Mouse (Mus musculus) retina, postnatal 1 day (tissue): ENCODE data around the gene Dab2ip.
A peak's percentile ranks its signal among the peaks of the same experiment; 100 is the strongest.

Source experiments
- DNase-seq: peaks from one replicate; pipeline ENCODE4 v3.0.0-alpha.2; 2012

Dab2ip gene

DNA sequence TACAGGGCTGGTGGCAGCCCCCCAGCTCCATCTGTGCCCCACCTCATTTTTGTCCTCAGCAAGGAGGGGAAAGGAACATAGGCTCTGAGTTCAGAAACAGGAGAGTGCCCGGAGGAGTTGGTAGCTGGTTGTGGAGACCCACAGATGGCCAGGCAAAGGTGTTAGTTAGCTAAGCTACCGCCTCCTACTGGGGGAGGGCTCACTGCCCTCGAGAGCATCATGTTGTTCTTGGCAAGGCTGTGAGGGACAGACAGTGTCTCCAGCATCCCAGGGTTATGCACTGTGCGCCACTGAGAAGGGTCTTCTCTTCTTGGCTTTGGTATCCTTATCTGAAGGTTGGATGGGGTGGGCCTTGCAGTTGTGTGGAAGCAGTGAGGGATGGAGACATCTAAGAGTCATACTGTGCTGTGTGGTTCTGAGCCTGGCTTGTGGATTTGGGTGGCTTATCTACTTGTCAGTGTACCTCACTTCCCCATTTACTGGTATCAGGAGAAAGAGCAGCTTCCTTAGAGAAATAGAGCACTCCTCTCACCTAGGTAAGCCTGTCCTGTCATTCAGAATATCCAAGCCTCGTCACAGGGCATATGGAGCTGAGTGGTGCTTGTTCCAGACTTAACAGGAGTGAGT, 66.4 kb downstream of the Dab2ip start:
- no peak for DNase-seq

DNA sequence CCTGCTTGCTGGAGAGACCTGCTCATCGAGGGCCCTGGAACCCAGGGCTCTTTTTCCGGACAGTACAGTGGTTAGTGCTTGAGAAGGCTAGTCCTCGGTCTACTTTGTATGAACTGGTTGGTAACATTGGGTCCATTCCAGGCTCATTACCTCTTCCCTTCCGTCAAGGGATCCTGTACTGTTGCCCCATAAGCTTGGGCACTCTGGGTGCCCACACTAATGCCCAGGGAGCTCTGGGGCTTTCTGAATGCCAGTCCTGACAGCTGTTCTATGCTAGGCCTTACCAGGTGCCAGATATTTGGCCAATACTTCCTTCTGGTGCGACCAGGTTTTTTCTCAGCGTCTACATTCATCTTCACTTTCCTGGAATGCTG, 66.9 kb downstream of the Dab2ip start:
- DNase-seq, result no peak

DNA sequence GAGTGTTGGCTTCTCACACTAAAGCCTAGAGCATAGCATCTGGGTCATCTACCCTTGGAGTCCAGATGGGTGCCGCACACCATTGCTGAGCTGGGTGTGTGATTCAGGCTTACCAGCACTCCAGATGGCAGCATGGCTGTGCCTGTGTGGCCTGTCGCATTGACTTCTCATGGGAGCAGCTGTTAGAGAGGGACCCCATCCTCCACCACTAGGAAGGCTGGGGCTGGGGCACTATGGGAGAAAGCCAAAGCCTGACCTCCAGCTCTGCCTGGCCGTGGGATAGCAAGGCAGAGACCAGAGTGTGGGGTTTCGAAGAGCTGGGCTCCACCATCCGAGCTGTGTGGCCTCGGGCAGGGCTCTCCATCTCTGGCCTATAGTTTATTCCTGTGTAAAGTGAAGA, 67.5 kb downstream of the Dab2ip start:
- DNase-seq, result peak; percentile 79

DNA sequence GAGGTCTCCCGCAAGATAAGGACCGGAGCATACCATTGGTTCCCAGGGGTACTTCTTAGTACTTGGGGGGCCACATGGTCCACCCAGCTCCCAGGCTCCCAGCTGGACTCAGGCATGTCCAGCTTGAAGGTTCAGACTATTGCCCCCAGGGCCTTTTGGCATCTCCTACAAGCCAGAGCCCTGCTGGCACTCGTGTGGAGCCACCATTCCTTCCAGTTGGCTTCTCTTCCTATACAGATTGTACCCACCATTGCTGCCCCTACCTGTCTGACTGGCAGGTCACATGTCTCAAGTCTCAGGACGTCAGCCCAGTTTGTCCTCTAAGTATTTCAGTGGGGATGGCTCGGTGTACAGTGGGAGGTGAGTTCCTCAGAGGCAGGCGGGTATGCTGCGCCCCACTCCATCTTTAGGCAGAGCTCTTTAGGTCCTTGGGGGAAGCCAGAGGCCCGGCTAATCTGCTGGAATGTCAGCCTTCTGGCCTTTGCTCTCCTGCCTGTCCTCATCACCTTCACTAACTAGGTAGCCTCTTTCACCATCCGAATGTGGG, 68.2 kb downstream of the Dab2ip start:
- DNase-seq, result no peak

GRCm38 (mm10) chr2:35627298-35627898, 69.3 kb downstream of the Dab2ip start:
- DNase-seq, result no peak

DNA sequence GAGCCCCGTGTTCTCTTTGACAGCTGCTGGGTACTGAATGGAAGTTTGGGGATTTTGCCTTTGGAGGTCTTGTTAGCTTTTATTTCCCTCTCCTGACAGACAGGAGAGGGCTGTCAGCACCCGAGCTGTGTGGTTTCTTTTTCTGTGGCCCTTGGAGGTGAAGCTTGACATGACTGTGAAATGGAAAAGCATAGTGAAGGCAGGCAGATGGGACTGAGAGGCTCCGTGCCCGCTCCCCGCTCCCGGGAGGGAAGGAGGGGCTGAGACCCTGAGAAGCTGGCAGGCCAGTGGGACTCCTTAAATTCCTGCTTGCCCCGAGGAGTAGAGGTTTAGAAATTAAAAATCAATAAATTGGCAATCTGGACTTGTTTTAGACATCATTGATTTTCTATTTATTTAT, 70.0 kb downstream of the Dab2ip start:
- DNase-seq, result no peak

GRCm38 (mm10) chr2:35628656-35629055, 70.6 kb downstream of the Dab2ip start:
- peak; percentile 52 for DNase-seq

DNA sequence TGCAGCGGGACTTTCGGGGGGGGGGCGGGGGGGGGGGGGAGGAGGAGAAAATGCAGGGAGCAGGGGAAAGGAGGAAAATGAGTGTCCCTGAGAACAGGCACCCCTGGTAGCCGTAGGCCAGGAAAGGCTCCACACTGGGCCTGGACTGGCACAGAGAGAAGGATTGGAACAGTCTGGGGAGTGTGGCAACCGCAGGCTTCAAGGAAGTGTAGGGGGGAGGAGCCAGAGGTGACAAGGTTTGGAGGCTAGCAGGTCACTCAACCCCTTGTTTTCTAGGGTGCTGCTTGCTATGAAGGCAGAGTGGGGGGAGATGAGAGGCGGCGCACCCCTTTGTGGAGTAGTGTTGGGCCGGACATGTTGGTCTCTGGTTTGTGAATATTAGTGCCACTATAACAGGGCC, 71.1 kb downstream of the Dab2ip start:
- DNase-seq, result no peak

- no peak for DNase-seq
These were observed 75.3 kb downstream of the Dab2ip start for GRCm38 (mm10) chr2:35633392-35633791.

GRCm38 (mm10) chr2:35634963-35635362, 76.9 kb downstream of the Dab2ip start:
- no peak for DNase-seq

DNA sequence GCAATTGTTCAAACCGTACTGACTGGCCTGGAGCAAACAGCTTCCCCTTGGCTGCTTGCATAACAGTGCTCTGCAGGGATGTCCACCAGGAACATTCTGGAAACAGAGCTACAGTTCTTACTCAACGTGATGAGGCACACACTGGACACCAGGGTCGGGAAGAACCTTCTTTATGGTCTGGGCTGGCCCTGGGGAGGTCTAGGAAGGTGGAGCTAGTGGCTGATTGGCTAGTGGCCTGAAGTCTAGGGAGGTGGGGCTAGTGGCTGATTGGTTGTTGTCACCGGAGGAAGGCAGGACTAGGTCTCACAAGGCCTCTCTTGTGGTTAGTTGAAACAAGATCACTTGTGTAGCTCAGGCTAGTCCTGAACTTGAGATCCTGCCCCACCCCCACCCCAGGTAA, 77.5 kb downstream of the Dab2ip start:
- no peak for DNase-seq

DNA sequence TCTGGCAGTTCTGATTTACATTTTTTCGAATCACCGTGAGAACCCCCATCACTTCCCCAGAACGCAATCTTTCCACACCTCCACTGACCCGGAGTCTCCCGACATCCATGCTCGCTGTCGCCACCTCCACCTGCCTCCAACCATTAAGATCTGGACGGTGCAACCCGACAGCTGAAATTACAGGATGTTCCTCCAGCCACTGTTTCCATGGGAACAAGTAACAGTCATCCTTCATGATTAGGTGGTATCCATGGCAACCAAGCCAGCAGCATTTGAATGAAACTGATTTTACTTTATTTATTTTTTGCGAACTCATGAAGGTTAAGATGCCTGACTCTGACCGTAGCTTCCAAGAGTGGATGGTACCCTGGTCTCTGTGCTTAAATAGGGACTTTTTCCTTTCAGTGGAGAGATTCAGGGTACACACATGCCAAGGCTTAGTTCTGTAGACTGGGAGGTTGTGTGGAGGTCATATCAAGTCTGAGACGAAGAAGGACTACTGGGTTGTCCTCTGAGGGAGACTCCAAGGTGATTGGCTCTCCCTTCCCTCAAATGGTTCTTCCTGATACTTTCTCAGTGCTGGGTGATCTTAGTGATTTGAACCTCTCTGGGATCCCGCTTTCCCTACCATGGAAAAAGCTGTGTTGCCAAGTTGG, 79.9 kb downstream of the Dab2ip start:
- DNase-seq, result peak; percentile 57

GRCm38 (mm10) chr2:35639799-35640198, 81.7 kb downstream of the Dab2ip start:
- DNase-seq, result no peak

DNA sequence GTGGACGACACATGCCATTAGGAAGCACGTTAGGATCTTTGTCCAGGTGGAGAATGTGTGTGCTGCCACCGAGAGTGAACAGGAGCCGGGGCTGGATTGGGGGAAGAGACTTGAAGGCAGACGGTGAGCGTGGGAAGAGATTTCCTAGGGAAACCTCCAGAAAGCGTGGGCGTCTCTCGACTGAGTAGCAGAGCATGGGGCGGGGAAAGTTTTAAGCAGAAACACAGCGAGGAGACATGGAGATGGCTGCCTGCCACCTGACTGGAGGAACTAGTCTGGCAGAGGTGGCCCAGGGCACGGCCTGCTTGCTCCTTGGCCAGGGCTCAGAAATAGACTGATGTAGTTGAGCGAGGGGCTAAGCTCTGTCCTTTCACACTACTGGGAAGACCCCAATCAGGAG, 82.5 kb downstream of the Dab2ip start:
- no peak for DNase-seq

- DNase-seq, result no peak
These were observed 84.2 kb downstream of the Dab2ip start for GRCm38 (mm10) chr2:35642224-35642623.

- no peak for DNase-seq
These were observed 88.5 kb downstream of the Dab2ip start for GRCm38 (mm10) chr2:35646553-35646952.

GRCm38 (mm10) chr2:35649708-35650107, 91.6 kb downstream of the Dab2ip start:
- DNase-seq, result peak; percentile 82

- DNase-seq, result peak; percentile 70
These were observed 93.2 kb downstream of the Dab2ip start for GRCm38 (mm10) chr2:35651297-35651731.

- no peak for DNase-seq
These were observed 94.9 kb downstream of the Dab2ip start for GRCm38 (mm10) chr2:35652984-35653383.

DNA sequence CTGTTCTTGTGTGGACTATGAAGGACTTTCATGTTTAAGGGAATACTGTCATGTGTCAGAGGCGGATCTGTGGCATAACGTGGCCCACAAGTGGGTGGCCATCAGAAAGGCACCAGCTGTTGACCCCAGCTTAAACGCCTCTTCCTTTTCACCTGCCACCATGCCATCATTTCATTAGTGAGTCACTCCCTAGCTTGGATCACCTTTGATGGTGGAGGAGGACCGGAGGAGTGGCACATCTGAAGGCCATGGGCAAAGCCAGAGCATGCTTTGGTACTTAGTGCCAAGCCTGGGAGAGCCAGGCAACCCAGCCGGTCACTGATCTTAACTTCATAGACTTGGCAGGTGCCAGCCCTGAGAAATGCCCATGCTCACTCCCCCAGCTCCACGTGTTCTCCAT, 96.7 kb downstream of the Dab2ip start:
- no peak for DNase-seq

GRCm38 (mm10) chr2:35655996-35656395, 97.9 kb downstream of the Dab2ip start:
- DNase-seq, result no peak

- no peak for DNase-seq
These were observed 100.2 kb downstream of the Dab2ip start for GRCm38 (mm10) chr2:35658311-35658710.

- no peak for DNase-seq
These were observed 101.6 kb downstream of the Dab2ip start for GRCm38 (mm10) chr2:35659578-35660194.

- peak; percentile 92 for DNase-seq
These were observed 102.9 kb downstream of the Dab2ip start for GRCm38 (mm10) chr2:35660953-35661374.
